Mouse (Mus musculus) liver, embryonic 11.5 days (tissue): ENCODE results near the gene Olfr898. TPM values are rescaled to one million over a fixed set of nuclear protein-coding genes. Genes with fewer than 3 reads are reported as not detected.

Source experiments
- ATAC-seq: fragments of 200-750 bp; cut with Nextera tagmentation; replicated peaks from 2 replicates; pipeline ENCODE4 v1.8.0; 2017; ENCODE audit warnings: moderate number of reproducible peaks, mild to moderate bottlenecking, moderate TSS enrichment, moderate library complexity; ENCODE audit not compliant: low FRiP score
- DNase-seq: peaks from one replicate; pipeline ENCODE4 v3.0.0-alpha.2; 2017; ENCODE audit warnings: low spot score
- H3K27ac ChIP-seq: fragments of 300-500 bp; sonication (generic); 2 replicates; pipeline ENCODE4 v1.5.1; 2014; ENCODE audit warnings: mild to moderate bottlenecking, low read depth, low read length, control low read depth
- H3K27me3 ChIP-seq: fragments of 300-500 bp; sonication (generic); replicated peaks from 2 replicates; pipeline ENCODE4 v1.6.1; 2014; ENCODE audit warnings: low read length, mixed read lengths; ENCODE audit not compliant: control insufficient read depth, insufficient read depth
- H3K36me3 ChIP-seq: fragments of 300-500 bp; sonication (generic); 2 replicates; pipeline ENCODE4 v1.6.1; 2014; ENCODE audit warnings: mild to moderate bottlenecking, low read length, moderate library complexity, mixed read lengths; ENCODE audit not compliant: control insufficient read depth, insufficient read depth
- H3K4me1 ChIP-seq: fragments of 300-500 bp; sonication (generic); replicated peaks from 2 replicates; pipeline ENCODE4 v1.6.1; 2014; ENCODE audit warnings: low read length, mixed read lengths; ENCODE audit not compliant: control insufficient read depth, insufficient read depth
- H3K4me2 ChIP-seq: fragments of 300-500 bp; sonication (generic); 2 replicates; pipeline ENCODE4 v1.6.1; 2014; ENCODE audit warnings: mild to moderate bottlenecking, control low read depth, moderate library complexity
- H3K4me3 ChIP-seq: fragments of 300-500 bp; sonication (generic); 2 replicates; pipeline ENCODE4 v1.5.1; 2014; ENCODE audit warnings: low read depth, low read length, control low read depth
- H3K9ac ChIP-seq: fragments of 300-500 bp; sonication (generic); 2 replicates; pipeline ENCODE4 v1.6.1; 2014; ENCODE audit warnings: low read depth, low read length, control low read depth
- H3K9me3 ChIP-seq: fragments of 300-500 bp; sonication (generic); 2 replicates; pipeline ENCODE4 v1.6.1; 2016; ENCODE audit warnings: low read length, inconsistent platforms, mixed read lengths; ENCODE audit not compliant: control insufficient read depth
- WGBS: fragments of 180-500 bp; shearing (Covaris S2); extraction: QIAGEN DNeasy Blood & Tissue Kit; methylation state at CpG from one replicate; pipeline ENCODE4 v1.1.7; 2014; 5-methylcytosine and 5-hydroxymethylcytosine counted together
- polyA plus RNA-seq: library from polyadenylated mRNA; unstranded; fragments of >200 nt; fragmentation: Nextera tagmentation; extraction: Ambion mirVana; gene quantifications from 2 replicates; pipeline ENCODE4 v1.2.1, GENCODE M21; 2014

Gene Olfr898
- not detected in 2 replicates for polyA plus RNA-seq

GRCm38 (mm10) chr9:38348111-38348510 is at the start of gene Olfr898:
Gene Olfr898, plus strand, starts transcription at chr9:38348411.
- Histone ChIP-seq H3K27ac (no peak within 1 kb of the TSS), H3K27me3 (no peaks in the 10 kb centered on the region), H3K9ac (no peak within 1 kb of the TSS), H3K9me3 (no peaks in the 10 kb centered on the region), H3K4me1 (no peaks in the 10 kb centered on the region), H3K36me3 (no peaks in the 10 kb centered on the region), H3K4me2 (no peak within 1 kb of the TSS), H3K4me3 (no peak within 1 kb of the TSS)
- DNase-seq (no peak), ATAC-seq (no peak)
- 83% methylated on average over 4 of the region's 4 CpGs for WGBS

- Histone ChIP-seq H3K4me2 (no peak within 1 kb of the TSS), H3K27ac (no peak within 1 kb of the TSS), H3K9me3 (no peaks in the 10 kb centered on the region), H3K9ac (no peak within 1 kb of the TSS), H3K4me3 (no peak within 1 kb of the TSS), H3K27me3 (no peaks in the 10 kb centered on the region), H3K4me1 (no peaks in the 10 kb centered on the region), H3K36me3 (no peaks in the 10 kb centered on the region)
- 74% methylated on average over 3 of the region's 3 CpGs for WGBS
- ATAC-seq (no peak), DNase-seq (no peak)
Observed at GRCm38 (mm10) chr9:38328760-38329159, 19.5 kb upstream of the Olfr898 start, which contains the start of gene Olfr25. Gene Olfr25, plus strand, starts transcription at chr9:38329060.

DNA sequence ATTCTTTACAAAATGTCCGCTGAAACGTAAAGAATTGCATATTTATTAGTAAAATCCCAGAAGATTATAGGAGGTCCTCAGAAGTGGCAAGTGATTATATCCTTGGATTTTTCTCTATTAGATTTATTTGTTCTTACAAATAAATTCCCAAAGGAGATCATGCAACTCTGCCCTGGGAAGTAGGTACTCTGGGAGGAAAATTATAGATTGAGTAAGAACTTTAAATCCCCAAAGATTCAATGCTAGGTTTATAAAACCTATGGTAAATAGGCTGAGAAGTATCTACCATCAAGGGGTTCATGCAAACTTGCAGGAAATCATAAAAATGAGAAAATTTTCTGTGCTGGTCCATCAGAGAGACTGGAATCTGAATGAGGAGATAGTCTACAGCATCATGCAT is 18.4 kb downstream of the Olfr898 start, which contains the start of gene Olfr250:
Gene Olfr250 (plus strand): TSS at position 301 of the 400 bp plus-strand sequence.
- Histone ChIP-seq H3K9me3 (no peaks in the 10 kb centered on the region), H3K4me1 (no peaks in the 10 kb centered on the region), H3K27ac (no peak within 1 kb of the TSS), H3K9ac (no peak within 1 kb of the TSS), H3K4me3 (no peak within 1 kb of the TSS), H3K36me3 (no peaks in the 10 kb centered on the region), H3K4me2 (no peak within 1 kb of the TSS), H3K27me3 (no peaks in the 10 kb centered on the region)
- no peak for ATAC-seq
- DNase-seq = no peak
- WGBS = 87% methylated on average over 2 of the region's 2 CpGs

DNA sequence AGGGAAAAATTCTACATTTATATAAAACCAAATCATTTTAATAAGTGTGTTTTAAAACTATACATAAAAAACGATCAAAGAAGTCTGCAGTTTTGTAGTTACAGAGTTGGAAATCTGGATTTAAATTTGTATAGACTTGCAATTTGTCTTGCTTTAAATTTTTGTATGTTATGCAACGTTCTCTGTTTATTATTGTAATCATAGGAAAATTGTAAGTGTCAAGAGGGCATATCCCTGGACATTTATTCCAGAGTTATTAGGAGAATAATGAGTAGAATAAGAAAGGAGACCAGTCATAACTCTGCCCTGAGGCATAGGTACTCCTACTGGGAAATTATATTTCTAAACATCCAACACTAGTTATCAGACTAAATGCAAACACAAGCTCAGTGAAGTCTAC is 28.6 kb downstream of the Olfr898 start, which contains the start of gene Olfr251:
Gene Olfr251 (plus strand): TSS at position 301 of the 400 bp plus-strand sequence.
- no peaks in the 10 kb centered on the region for H3K4me1 ChIP-seq
- no peaks in the 10 kb centered on the region for H3K9me3 ChIP-seq
- H3K4me2 ChIP-seq = no peak within 1 kb of the TSS
- H3K27me3 ChIP-seq = no peaks in the 10 kb centered on the region
- H3K4me3 ChIP-seq = no peak within 1 kb of the TSS
- 53% methylated on average over 2 of the region's 2 CpGs for WGBS
- DNase-seq (no peak), ATAC-seq (no peak)
- H3K9ac ChIP-seq = no peak within 1 kb of the TSS
- H3K36me3 ChIP-seq = no peaks in the 10 kb centered on the region
- no peak within 1 kb of the TSS for H3K27ac ChIP-seq

DNA sequence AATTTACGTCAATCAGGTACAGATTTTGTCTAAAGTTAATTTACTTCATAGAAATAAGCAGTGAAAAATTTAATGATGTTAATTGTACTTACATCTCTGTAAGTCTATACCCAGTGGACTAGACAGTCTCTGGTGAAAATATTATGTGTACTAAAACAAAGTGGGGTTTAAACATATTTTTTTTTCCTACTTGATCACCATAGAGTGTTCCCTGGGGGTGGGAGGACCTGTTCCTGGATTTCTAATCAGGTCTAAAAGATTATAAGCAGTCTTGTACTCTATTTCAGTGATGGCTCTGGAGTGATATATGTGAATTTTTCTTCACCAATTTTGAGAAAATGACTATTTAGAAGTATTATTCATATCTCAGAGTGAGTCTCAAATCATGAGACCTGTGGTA is 53.2 kb downstream of the Olfr898 start, which contains the start of gene Olfr147:
Gene Olfr147 (plus strand): TSS at position 301 of the 400 bp plus-strand sequence.
- 87% methylated on average over 1 of the region's 1 CpGs for WGBS
- DNase-seq (no peak), ATAC-seq (no peak)
- Histone ChIP-seq H3K27ac (no peak within 1 kb of the TSS), H3K4me1 (no peaks in the 10 kb centered on the region), H3K36me3 (no peaks in the 10 kb centered on the region), H3K4me3 (no peak within 1 kb of the TSS), H3K4me2 (no peak within 1 kb of the TSS), H3K27me3 (no peaks in the 10 kb centered on the region), H3K9ac (no peak within 1 kb of the TSS), H3K9me3 (no peaks in the 10 kb centered on the region)

Other genes starting within 250 kb of the Olfr898 start
- not detected in 2 replicates for gene Olfr888, start 240.3 kb upstream of the Olfr898 start, polyA plus RNA-seq
- 0.37 and 0.42 TPM in 2 replicates for gene Olfr889, start 233.2 kb upstream of the Olfr898 start, polyA plus RNA-seq
- not detected in 2 replicates for gene Olfr890, start 205.9 kb upstream of the Olfr898 start, polyA plus RNA-seq
- not detected in 2 replicates for gene Olfr891, start 167.6 kb upstream of the Olfr898 start, polyA plus RNA-seq
- not detected in 2 replicates for gene Olfr893, start 140.0 kb upstream of the Olfr898 start, polyA plus RNA-seq
- gene Olfr894, start 130.4 kb upstream of the Olfr898 start, polyA plus RNA-seq = not detected in 2 replicates
- not detected in 2 replicates for gene Olfr143, start 95.6 kb upstream of the Olfr898 start, polyA plus RNA-seq
- not detected in 2 replicates for gene Olfr895, start 80.6 kb upstream of the Olfr898 start, polyA plus RNA-seq
- not detected in 2 replicates for gene Olfr896-ps1, start 57.3 kb upstream of the Olfr898 start, polyA plus RNA-seq
- not detected in 2 replicates for gene Olfr25, start 19.4 kb upstream of the Olfr898 start, polyA plus RNA-seq
- gene Olfr250, start 18.5 kb downstream of the Olfr898 start, polyA plus RNA-seq = not detected in 2 replicates
- gene Olfr251, start 28.7 kb downstream of the Olfr898 start, polyA plus RNA-seq = not detected in 2 replicates
- not detected in 2 replicates for gene Olfr147, start 53.3 kb downstream of the Olfr898 start, polyA plus RNA-seq
- gene Olfr901, start 81.0 kb downstream of the Olfr898 start, polyA plus RNA-seq = not detected in 2 replicates
- gene Olfr902, start 99.2 kb downstream of the Olfr898 start, polyA plus RNA-seq = not detected in 2 replicates
- not detected in 2 replicates for gene Olfr904, start 114.7 kb downstream of the Olfr898 start, polyA plus RNA-seq
- gene Olfr905, start 122.7 kb downstream of the Olfr898 start, polyA plus RNA-seq = not detected in 2 replicates
- gene Olfr906, start 138.7 kb downstream of the Olfr898 start, polyA plus RNA-seq = not detected in 2 replicates
- not detected in 2 replicates for gene Olfr907, start 147.4 kb downstream of the Olfr898 start, polyA plus RNA-seq
- not detected in 2 replicates for gene Olfr911-ps1, start 173.2 kb downstream of the Olfr898 start, polyA plus RNA-seq
- gene Olfr910, start 189.4 kb downstream of the Olfr898 start, polyA plus RNA-seq = not detected in 2 replicates
- not detected in 2 replicates for gene Olfr912, start 231.8 kb downstream of the Olfr898 start, polyA plus RNA-seq
- gene Olfr913, start 244.3 kb downstream of the Olfr898 start, polyA plus RNA-seq = not detected in 2 replicates